Mouse (Mus musculus): Measurements from ENCODE around the gene Lat.
"Not testable (repeated sequence)": the region's sequence is repeated elsewhere in the genome, so short reads cannot be mapped to it uniquely, and the experiment has no call there.

The Lat gene

GRCm38 (mm10) chr7:126332691-126333090 lies 36.7 kb downstream of the Lat start:
- DNase-seq (ENCODE audit: low spot score), result no peak

GRCm38 (mm10) chr7:126330693-126331092 lies 38.7 kb downstream of the Lat start:
- no peak for DNase-seq (ENCODE audit: low spot score)

GRCm38 (mm10) chr7:126329907-126330645 lies 39.3 kb downstream of the Lat start:
- DNase-seq (ENCODE audit: low spot score), result no peak

- DNase-seq (ENCODE audit: low spot score), result not testable (repeated sequence)
These were observed 40.5 kb downstream of the Lat start for GRCm38 (mm10) chr7:126328848-126329247.

GRCm38 (mm10) chr7:126325576-126326273 lies 43.6 kb downstream of the Lat start:
- DNase-seq (ENCODE audit: low spot score), result not testable (repeated sequence)

- no peak for DNase-seq (ENCODE audit: low spot score)
These were observed 44.6 kb downstream of the Lat start for GRCm38 (mm10) chr7:126324791-126325190.

GRCm38 (mm10) chr7:126323729-126324128 lies 45.6 kb downstream of the Lat start:
- peak; percentile 45 for DNase-seq (ENCODE audit: low spot score)

- DNase-seq (ENCODE audit: low spot score), result no peak
These were observed 55.1 kb downstream of the Lat start for GRCm38 (mm10) chr7:126314273-126314672.
